Mouse (Mus musculus) intestine, postnatal 0 days (tissue): ENCODE measurements around the gene Nostrin. TPM values are rescaled to one million over a fixed set of nuclear protein-coding genes. Genes with fewer than 3 reads are reported as not detected.

Source experiments
- ATAC-seq: fragments of 200-750 bp; cut with Nextera tagmentation; 2 replicates; pipeline ENCODE4 v1.8.0; 2017; ENCODE audit warnings: mild to moderate bottlenecking, moderate TSS enrichment, moderate library complexity
- H3K27ac ChIP-seq: fragments of 300-500 bp; sonication (generic); 2 replicates; pipeline ENCODE4 v1.5.1; 2014; ENCODE audit warnings: mild to moderate bottlenecking, low read depth, low read length, moderate library complexity
- H3K27me3 ChIP-seq: fragments of 300-500 bp; sonication (generic); replicated peaks from 2 replicates; pipeline ENCODE4 v1.6.1; 2014; ENCODE audit warnings: low read length, mixed read lengths; ENCODE audit not compliant: control insufficient read depth, insufficient read depth
- H3K36me3 ChIP-seq: fragments of 300-500 bp; sonication (generic); 2 replicates; pipeline ENCODE4 v1.6.1; 2014; ENCODE audit warnings: mild to moderate bottlenecking, moderate library complexity; ENCODE audit not compliant: control insufficient read depth, insufficient read depth
- H3K4me1 ChIP-seq: fragments of 300-500 bp; sonication (generic); replicated peaks from 2 replicates; pipeline ENCODE4 v1.6.1; 2014; ENCODE audit warnings: antibody characterized with exemption, low read length, mixed read lengths; ENCODE audit not compliant: control insufficient read depth, insufficient read depth
- H3K4me2 ChIP-seq: fragments of 300-500 bp; sonication (generic); replicated peaks from 2 replicates; pipeline ENCODE4 v1.6.1; 2014; ENCODE audit warnings: low read depth, mild to moderate bottlenecking, moderate library complexity
- H3K4me3 ChIP-seq: fragments of 300-500 bp; sonication (generic); 2 replicates; pipeline ENCODE4 v1.5.1; 2014; ENCODE audit warnings: low read depth, low read length
- H3K9ac ChIP-seq: fragments of 300-500 bp; sonication (generic); 2 replicates; pipeline ENCODE4 v1.6.1; 2014; ENCODE audit warnings: mild to moderate bottlenecking, low read depth, low read length
- H3K9me3 ChIP-seq: fragments of 300-500 bp; sonication (generic); 2 replicates; pipeline ENCODE4 v1.6.1; 2016; ENCODE audit warnings: mixed run types; ENCODE audit not compliant: control insufficient read depth
- CTCF ChIP-seq: sonication (generic); IDR thresholded peaks from 2 replicates; pipeline ENCODE4 v1.5.1; 2016; ENCODE audit warnings: low read depth, mild to moderate bottlenecking, control low read depth, antibody characterized with exemption, moderate library complexity
- WGBS: fragments of 180-500 bp; shearing (Covaris S2); extraction: QIAGEN DNeasy Blood & Tissue Kit; methylation state at CpG from one replicate; pipeline ENCODE4 v1.1.7; 2014; 5-methylcytosine and 5-hydroxymethylcytosine counted together
- polyA plus RNA-seq: library from polyadenylated mRNA; unstranded; fragments of >200 nt; fragmentation: Nextera tagmentation; extraction: Ambion mirVana; gene quantifications from 2 replicates; pipeline ENCODE4 v1.2.1, GENCODE M21; 2015

Nostrin gene
- polyA plus RNA-seq, 1 experiment from 2014 or later, result 33.3 TPM

DNA sequence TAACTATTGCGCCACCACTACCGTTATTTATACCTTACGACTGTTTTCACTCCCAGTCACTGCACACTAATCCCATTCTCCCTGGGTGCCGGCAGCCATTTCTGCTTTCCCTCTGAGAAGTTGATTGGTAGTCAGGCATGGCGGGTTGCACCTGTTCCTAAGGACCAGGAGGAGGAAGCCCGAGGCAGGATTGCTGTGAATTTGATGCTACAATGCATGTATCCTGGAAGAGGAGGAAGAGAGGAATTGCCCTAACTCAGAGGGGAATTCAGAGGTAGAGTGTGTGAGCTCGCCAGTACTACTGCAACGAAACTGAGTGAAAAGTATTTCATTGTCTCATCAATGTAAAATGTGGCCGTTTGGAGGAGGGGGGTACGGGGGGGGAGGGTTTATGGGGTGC lies 77.1 kb downstream of the Nostrin start:
- Histone ChIP-seq H3K9me3 (no peaks in the 10 kb centered on the region), H3K9ac (no peak overlapping the region), H3K36me3 (no peaks in the 10 kb centered on the region), H3K4me1 (no peaks in the 10 kb centered on the region), H3K27ac (no peak overlapping the region), H3K4me3 (no peak overlapping the region), H3K27me3 (no peaks in the 10 kb centered on the region), H3K4me2 (no peak overlapping the region)
- no peak for ATAC-seq
- 73% methylated on average over 10 of the region's 10 CpGs for WGBS
- TF ChIP-seq CTCF, result no peak

GRCm38 (mm10) chr2:69215242-69215641 lies 79.6 kb downstream of the Nostrin start:
- WGBS, result 72% methylated on average over 7 of the region's 7 CpGs
- Histone ChIP-seq H3K4me3 (no peak overlapping the region), H3K9me3 (no peaks in the 10 kb centered on the region), H3K4me2 (no peak overlapping the region), H3K27ac (no peak overlapping the region), H3K36me3 (no peaks in the 10 kb centered on the region), H3K9ac (no peak overlapping the region), H3K4me1 (no peaks in the 10 kb centered on the region), H3K27me3 (no peaks in the 10 kb centered on the region)
- no peak for ATAC-seq
- no peak for TF ChIP-seq CTCF

DNA sequence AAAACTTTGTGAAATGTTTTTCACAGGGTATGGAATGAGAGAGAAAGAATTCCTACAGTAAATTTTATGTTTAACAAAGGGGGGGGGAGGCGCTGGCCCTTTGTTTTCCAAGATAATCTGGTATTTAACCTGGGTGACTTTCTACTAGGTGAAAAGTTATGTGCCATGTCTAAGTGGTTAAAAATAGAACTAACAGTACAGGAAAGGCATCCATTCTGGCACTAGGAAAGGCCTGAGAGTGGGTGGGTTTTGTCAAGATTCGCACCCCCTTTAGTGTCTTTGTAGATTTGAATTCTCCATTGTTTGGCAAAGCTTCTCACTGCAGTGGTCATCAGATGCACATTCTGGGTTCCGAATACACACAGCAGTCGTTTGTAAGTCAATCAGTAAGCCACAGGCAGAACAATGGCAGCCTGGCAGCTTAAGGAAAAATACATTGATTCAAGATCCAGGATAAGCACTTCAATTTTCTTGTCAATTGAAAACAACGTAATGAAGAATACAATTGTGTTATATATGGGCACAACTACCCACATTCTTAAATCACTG lies 86.3 kb downstream of the Nostrin start:
- H3K36me3 ChIP-seq, result no peaks in the 10 kb centered on the region
- H3K4me2 ChIP-seq, result no peak overlapping the region
- ATAC-seq, result no peak
- TF ChIP-seq CTCF, result no peak
- no peak overlapping the region for H3K27ac ChIP-seq
- no peaks in the 10 kb centered on the region; the same call in 1 of the 2 replicates for H3K4me1 ChIP-seq
- no peaks in the 10 kb centered on the region for H3K27me3 ChIP-seq
- WGBS, result 57% methylated on average over 5 of the region's 5 CpGs
- H3K9ac ChIP-seq, result no peak overlapping the region
- no peaks in the 10 kb centered on the region for H3K9me3 ChIP-seq
- H3K4me3 ChIP-seq, result no peak overlapping the region

DNA sequence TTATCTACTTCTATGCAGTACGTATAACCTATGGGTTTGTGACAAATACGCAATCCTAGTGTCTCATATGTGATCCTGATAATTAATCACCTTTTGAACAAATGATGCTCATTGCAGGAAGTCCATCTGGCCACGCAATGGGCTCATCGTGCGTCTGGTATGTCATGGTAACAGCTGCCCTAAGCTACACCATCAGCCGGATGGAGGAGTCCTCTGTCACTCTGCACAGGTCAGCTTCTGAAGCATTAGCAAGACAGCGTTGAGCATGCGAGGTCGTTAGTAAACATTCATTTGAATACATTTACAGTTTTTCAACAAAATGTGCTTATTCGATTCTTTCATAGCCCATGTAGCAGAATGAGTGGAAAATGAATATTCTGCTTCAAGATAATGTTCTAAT lies 87.2 kb downstream of the Nostrin start:
- ATAC-seq, result no peak
- 86% methylated on average over 10 of the region's 10 CpGs for WGBS
- Histone ChIP-seq H3K9me3 (no peaks in the 10 kb centered on the region), H3K36me3 (no peaks in the 10 kb centered on the region), H3K9ac (no peak overlapping the region), H3K27ac (no peak overlapping the region), H3K4me3 (no peak overlapping the region), H3K4me1 (no peaks in the 10 kb centered on the region; the same call in 1 of the 2 replicates), H3K4me2 (no peak overlapping the region), H3K27me3 (no peaks in the 10 kb centered on the region)
- TF ChIP-seq CTCF, result no peak

DNA sequence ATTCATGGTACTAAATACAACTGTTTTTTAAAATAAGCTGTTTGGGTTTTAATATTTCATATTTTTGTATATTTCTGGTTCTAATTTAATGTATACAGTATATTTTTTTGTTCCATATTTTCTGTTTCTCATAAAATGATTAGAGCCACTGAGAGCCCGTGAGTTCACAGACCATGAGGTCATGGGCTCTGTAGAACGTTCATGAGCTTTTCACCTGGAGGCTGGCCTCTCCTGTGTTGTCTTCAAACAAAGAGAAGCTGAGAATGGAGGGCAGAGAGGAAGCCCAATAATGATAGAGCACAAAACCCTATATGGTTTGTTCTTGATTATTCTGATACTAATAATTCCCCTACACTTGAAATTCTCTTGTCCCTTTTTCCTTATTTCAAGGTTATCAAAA lies 89.1 kb downstream of the Nostrin start:
- TF ChIP-seq CTCF, result no peak
- Histone ChIP-seq H3K4me3 (no peak overlapping the region), H3K9ac (no peak overlapping the region), H3K4me2 (no peak overlapping the region), H3K4me1 (no peaks in the 10 kb centered on the region; the same call in 1 of the 2 replicates), H3K9me3 (no peaks in the 10 kb centered on the region), H3K36me3 (no peaks in the 10 kb centered on the region), H3K27me3 (no peaks in the 10 kb centered on the region), H3K27ac (no peak overlapping the region)
- 49% methylated on average over 2 of the region's 2 CpGs for WGBS
- ATAC-seq, result no peak

DNA sequence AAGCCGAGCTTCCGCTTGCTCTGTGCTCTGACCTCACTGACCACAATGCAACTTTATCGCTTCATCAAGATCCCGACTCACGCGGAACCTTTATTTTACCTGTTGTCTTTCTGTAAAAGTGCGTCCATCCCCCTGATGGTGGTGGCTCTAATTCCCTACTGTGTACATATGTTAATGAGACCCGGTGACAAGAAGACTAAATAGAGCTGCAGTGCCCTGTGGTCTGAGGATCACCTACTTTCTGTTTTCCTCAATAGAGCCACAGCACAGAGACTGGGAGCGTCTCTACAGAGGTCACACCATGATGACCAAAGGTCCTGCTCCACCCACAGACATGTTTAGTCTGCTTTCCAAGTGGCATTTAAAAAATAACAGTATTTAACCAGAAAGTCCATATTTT lies 91.3 kb downstream of the Nostrin start:
- no peak overlapping the region for H3K4me3 ChIP-seq
- TF ChIP-seq CTCF, result no peak
- WGBS, result 88% methylated on average over 9 of the region's 9 CpGs
- no peak overlapping the region for H3K9ac ChIP-seq
- H3K27me3 ChIP-seq, result no peaks in the 10 kb centered on the region
- H3K36me3 ChIP-seq, result no peaks in the 10 kb centered on the region
- no peaks in the 10 kb centered on the region for H3K9me3 ChIP-seq
- H3K4me1 ChIP-seq, result no peaks in the 10 kb centered on the region; the same call in 1 of the 2 replicates
- no peak overlapping the region for H3K4me2 ChIP-seq
- no peak for ATAC-seq
- no peak overlapping the region for H3K27ac ChIP-seq

- WGBS, result 92% methylated on average over 6 of the region's 6 CpGs
- no peak for ATAC-seq
- H3K36me3 ChIP-seq, result no peaks in the 10 kb centered on the region
- H3K4me3 ChIP-seq, result no peak overlapping the region
- no peak overlapping the region for H3K4me2 ChIP-seq
- no peaks in the 10 kb centered on the region for H3K9me3 ChIP-seq
- no peaks in the 10 kb centered on the region; the same call in 1 of the 2 replicates for H3K4me1 ChIP-seq
- no peak for TF ChIP-seq CTCF
- no peak overlapping the region for H3K27ac ChIP-seq
- H3K27me3 ChIP-seq, result no peaks in the 10 kb centered on the region
- H3K9ac ChIP-seq, result no peak overlapping the region
These were observed 93.0 kb downstream of the Nostrin start for GRCm38 (mm10) chr2:69228635-69229034.
